30 mouse cellular contexts compared by ENCODE assay signal in the genomic region with DNA sequence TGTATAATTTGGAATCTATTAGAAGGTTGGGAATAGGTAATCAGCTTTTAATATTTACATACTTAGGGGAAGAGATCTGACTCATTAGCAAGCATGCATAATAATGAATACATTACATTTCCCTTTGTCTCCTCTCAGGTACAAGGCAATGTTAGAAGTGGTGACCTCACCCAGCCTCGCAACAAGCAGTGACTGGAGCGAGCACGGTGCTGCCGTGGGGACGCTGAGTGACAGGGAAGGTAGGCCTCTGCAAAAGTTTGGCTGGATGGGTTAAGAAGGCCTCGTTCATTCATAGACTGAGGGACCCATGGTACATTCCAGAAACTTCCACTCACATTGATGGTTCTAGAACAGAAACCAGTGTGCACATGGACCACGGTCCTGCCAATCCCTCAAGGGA.
A peak's percentile ranks its signal among the peaks of the same experiment; 100 is the strongest.
DNase-seq lines count a peak whose midpoint lies in the region; ATAC-seq and TF ChIP-seq lines count a peak whose summit lies in the region.
"Had no signal": no experiment of that assay in that cellular context is flagged by ENCODE, and none has a peak within 500 bp of the region (broad histone marks: within the 10 kb centered on the region; RNA-seq: fewer than 3 reads in every experiment).

No protein-coding gene starts in this region.

- no peak overlapping the region for H3K9ac ChIP-seq in forebrain, embryonic 11.5 days (ENCODE audit: low read length)
- no peak overlapping the region for H3K9ac ChIP-seq in forebrain, embryonic 13.5 days
- H3K9ac ChIP-seq in kidney, embryonic 15.5 days = no peak overlapping the region
- no peak overlapping the region for H3K9ac ChIP-seq in embryonic facial prominence, embryonic 15.5 days
- no peak overlapping the region for H3K9ac ChIP-seq in stomach, embryonic 15.5 days
- H3K9ac ChIP-seq in neural tube, embryonic 15.5 days (replicated peaks) = no peak overlapping the region
- H3K9ac ChIP-seq: embryonic facial prominence, embryonic 12.5 days; heart, embryonic 12.5 days; hindbrain, embryonic 14.5 days; limb, embryonic 15.5 days; liver, embryonic 13.5 days had no signal

- no peak for ATAC-seq in forebrain, embryonic 11.5 days (replicated peaks; ENCODE audit: low FRiP score)
- no peak for ATAC-seq in forebrain, embryonic 13.5 days
- ATAC-seq in kidney, embryonic 15.5 days (replicated peaks; ENCODE audit: low FRiP score) = no peak
- no peak for ATAC-seq in embryonic facial prominence, embryonic 15.5 days (ENCODE audit: insufficient number of reproducible peaks, low FRiP score, low TSS enrichment, low read depth)
- ATAC-seq in stomach, embryonic 15.5 days (ENCODE audit: insufficient read depth, low FRiP score, low read depth) = no peak
- ATAC-seq in neural tube, embryonic 15.5 days (ENCODE audit: low FRiP score) = no peak
- ATAC-seq: CD4-positive, CD25-positive, alpha-beta regulatory T cell, adult 4 months; inflammation-experienced regulatory T-cells, adult 6 months; midbrain, embryonic 16.5 days had no signal

- no peak overlapping the region for H3K4me2 ChIP-seq in forebrain, embryonic 11.5 days (ENCODE audit: low read depth, low read length, severe bottlenecking)
- H3K4me2 ChIP-seq in forebrain, embryonic 13.5 days = no peak overlapping the region
- H3K4me2 ChIP-seq in kidney, embryonic 15.5 days = no peak overlapping the region
- H3K4me2 ChIP-seq in embryonic facial prominence, embryonic 15.5 days (replicated peaks) = no peak overlapping the region
- H3K4me2 ChIP-seq in stomach, embryonic 15.5 days = no peak overlapping the region
- no peak overlapping the region for H3K4me2 ChIP-seq in neural tube, embryonic 15.5 days
- H3K4me2 ChIP-seq: embryonic facial prominence, embryonic 12.5 days; heart, embryonic 12.5 days; hindbrain, embryonic 14.5 days; limb, embryonic 15.5 days; liver, embryonic 13.5 days; midbrain, embryonic 11.5 days had no signal

- peak; percentile 21 for DNase-seq in forebrain, embryonic 11.5 days (ENCODE audit: low spot score)
- DNase-seq in kidney, adult 2 months = no peak
- DNase-seq in spleen, postnatal 10 days (ENCODE audit: low spot score in 2 of 2) = no peak
- DNase-seq: adrenal gland, postnatal 14 days; cerebellum, adult 11 months; cerebellum, adult 9-10 months; gastrocnemius, postnatal 25 days; heart, adult 2 months; kidney, postnatal 4 days; layer of hippocampus, postnatal 36 days; liver, embryonic 13.5 days; lung, adult 2 months; right cerebral cortex, postnatal 4 days; thymus, adult 18-20 months; thymus, postnatal 25 days had no signal

- no peaks in the 10 kb centered on the region for H3K27me3 ChIP-seq in forebrain, embryonic 11.5 days (ENCODE audit: control insufficient read depth, insufficient read depth, low read length)
- no peaks in the 10 kb centered on the region for H3K27me3 ChIP-seq in forebrain, embryonic 13.5 days
- no peaks in the 10 kb centered on the region for H3K27me3 ChIP-seq in kidney, embryonic 15.5 days
- no peaks in the 10 kb centered on the region for H3K27me3 ChIP-seq in kidney, adult 2 months (replicated peaks; ENCODE audit: control insufficient read depth, insufficient read depth, low read length)
- H3K27me3 ChIP-seq in embryonic facial prominence, embryonic 15.5 days = no peaks in the 10 kb centered on the region
- no peaks in the 10 kb centered on the region for H3K27me3 ChIP-seq in stomach, embryonic 15.5 days (replicated peaks)
- no peaks in the 10 kb centered on the region for H3K27me3 ChIP-seq in neural tube, embryonic 15.5 days (replicated peaks)
- H3K27me3 ChIP-seq: embryonic facial prominence, embryonic 12.5 days; heart, embryonic 12.5 days; limb, embryonic 15.5 days; liver, embryonic 13.5 days had no signal

- H3K4me3 ChIP-seq in forebrain, embryonic 11.5 days (ENCODE audit: low read depth, low read length) = no peak overlapping the region
- H3K4me3 ChIP-seq in forebrain, embryonic 13.5 days = no peak overlapping the region
- no peak overlapping the region for H3K4me3 ChIP-seq in kidney, embryonic 15.5 days (replicated peaks)
- no peak overlapping the region for H3K4me3 ChIP-seq in kidney, adult 2 months (ENCODE audit: insufficient read depth, low read depth, low read length)
- H3K4me3 ChIP-seq in embryonic facial prominence, embryonic 15.5 days (replicated peaks) = no peak overlapping the region
- no peak overlapping the region for H3K4me3 ChIP-seq in stomach, embryonic 15.5 days (replicated peaks)
- no peak overlapping the region for H3K4me3 ChIP-seq in neural tube, embryonic 15.5 days (replicated peaks)
- H3K4me3 ChIP-seq: embryonic facial prominence, embryonic 12.5 days; heart, adult 2 months; heart, embryonic 12.5 days; limb, embryonic 10.5 days; limb, embryonic 15.5 days; liver, embryonic 13.5 days had no signal

- no peaks in the 10 kb centered on the region for H3K4me1 ChIP-seq in forebrain, embryonic 11.5 days (replicated peaks; ENCODE audit: control insufficient read depth, insufficient read depth, low read length)
- no peaks in the 10 kb centered on the region for H3K4me1 ChIP-seq in forebrain, embryonic 13.5 days
- peaks cover 14% of the 10 kb centered on the region; the same call in 1 of the 2 replicates for H3K4me1 ChIP-seq in kidney, embryonic 15.5 days
- H3K4me1 ChIP-seq in kidney, adult 2 months (ENCODE audit: control insufficient read depth, insufficient read depth, low read length) = no peaks in the 10 kb centered on the region
- H3K4me1 ChIP-seq in embryonic facial prominence, embryonic 15.5 days = peaks cover 7% of the 10 kb centered on the region; the same call in 1 of the 2 replicates
- 0 out of 2 replicates have a peak, but pooled peaks cover 4% of the 10 kb centered on the region for H3K4me1 ChIP-seq in stomach, embryonic 15.5 days
- H3K4me1 ChIP-seq in neural tube, embryonic 15.5 days = 0 out of 2 replicates have a peak, but pooled peaks cover 4% of the 10 kb centered on the region
- H3K4me1 ChIP-seq: heart, embryonic 12.5 days; limb, embryonic 15.5 days; liver, embryonic 13.5 days had no signal

- H3K36me3 ChIP-seq in forebrain, embryonic 11.5 days (ENCODE audit: control insufficient read depth, insufficient read depth, low read length) = no peaks in the 10 kb centered on the region
- H3K36me3 ChIP-seq in forebrain, embryonic 13.5 days (ENCODE audit: poor library complexity, severe bottlenecking) = no peaks in the 10 kb centered on the region
- H3K36me3 ChIP-seq in kidney, embryonic 15.5 days = no peaks in the 10 kb centered on the region
- no peaks in the 10 kb centered on the region for H3K36me3 ChIP-seq in kidney, adult 2 months (ENCODE audit: control insufficient read depth, insufficient read depth, low read length)
- no peaks in the 10 kb centered on the region for H3K36me3 ChIP-seq in embryonic facial prominence, embryonic 15.5 days
- H3K36me3 ChIP-seq in stomach, embryonic 15.5 days = no peaks in the 10 kb centered on the region
- no peaks in the 10 kb centered on the region for H3K36me3 ChIP-seq in neural tube, embryonic 15.5 days
- H3K36me3 ChIP-seq: embryonic facial prominence, embryonic 12.5 days; heart, embryonic 12.5 days; limb, embryonic 10.5 days; limb, embryonic 15.5 days; liver, embryonic 13.5 days had no signal

- WGBS in forebrain, embryonic 11.5 days = 83% methylated on average over 7 of the region's 7 CpGs
- whole genome bisulfite sequencing in forebrain, embryonic 13.5 days = 75% methylated on average over 7 of the region's 7 CpGs
- WGBS in kidney, embryonic 15.5 days = 87% methylated on average over 7 of the region's 7 CpGs
- WGBS in kidney, adult 2 months = 89% methylated on average over 7 of the region's 7 CpGs
- 85% methylated on average over 7 of the region's 7 CpGs for WGBS in embryonic facial prominence, embryonic 15.5 days
- 70% methylated on average over 7 of the region's 7 CpGs for WGBS in stomach, embryonic 15.5 days
- 90% methylated on average over 7 of the region's 7 CpGs for WGBS in neural tube, embryonic 15.5 days

- TF ChIP-seq CTCF in kidney, adult 2 months (conservative IDR thresholded peaks at IDR 0.05; ENCODE audit: insufficient read depth, insufficient read length, low read depth, low read length) = no peak

- H3K27ac ChIP-seq in forebrain, embryonic 11.5 days (ENCODE audit: low read depth, low read length) = no peak overlapping the region
- H3K27ac ChIP-seq in forebrain, embryonic 13.5 days = no peak overlapping the region
- H3K27ac ChIP-seq in kidney, embryonic 15.5 days = peak overlapping the region; percentile 46; the same call in 1 of the 2 replicates
- no peak overlapping the region for H3K27ac ChIP-seq in kidney, adult 2 months (ENCODE audit: insufficient read depth, low read depth, low read length)
- peak overlapping the region; percentile 52; the same call in 1 of the 2 replicates for H3K27ac ChIP-seq in embryonic facial prominence, embryonic 15.5 days (replicated peaks)
- H3K27ac ChIP-seq in stomach, embryonic 15.5 days = peak overlapping the region; percentile 91
- no peak overlapping the region for H3K27ac ChIP-seq in neural tube, embryonic 15.5 days (replicated peaks)
- H3K27ac ChIP-seq: embryonic facial prominence, embryonic 12.5 days; heart, adult 2 months; hindbrain, embryonic 14.5 days; kidney, postnatal 0 days; limb, embryonic 10.5 days; limb, embryonic 15.5 days; liver, embryonic 13.5 days had no signal

- no peaks in the 10 kb centered on the region for H3K9me3 ChIP-seq in forebrain, embryonic 11.5 days (ENCODE audit: control insufficient read depth, low read length)
- no peaks in the 10 kb centered on the region for H3K9me3 ChIP-seq in forebrain, embryonic 13.5 days (replicated peaks)
- no peaks in the 10 kb centered on the region for H3K9me3 ChIP-seq in kidney, embryonic 15.5 days (replicated peaks)
- H3K9me3 ChIP-seq in embryonic facial prominence, embryonic 15.5 days (replicated peaks) = no peaks in the 10 kb centered on the region
- H3K9me3 ChIP-seq in stomach, embryonic 15.5 days = no peaks in the 10 kb centered on the region
- no peaks in the 10 kb centered on the region for H3K9me3 ChIP-seq in neural tube, embryonic 15.5 days (replicated peaks)
- H3K9me3 ChIP-seq: embryonic facial prominence, embryonic 12.5 days; heart, embryonic 12.5 days; limb, embryonic 10.5 days; limb, embryonic 15.5 days; liver, embryonic 13.5 days had no signal

- TF ChIP-seq POLR2A in kidney, adult 2 months (IDR thresholded peaks at IDR 0.05; ENCODE audit: low read depth, low read length) = no peak

Comparison
In these comparisons a context has a peak if more than half of its experiments do, and no peak if none do; other contexts are left out.
1. H3K27ac ChIP-seq: peak in kidney, embryonic 15.5 days (single experiment), embryonic facial prominence, embryonic 15.5 days (single experiment) and stomach, embryonic 15.5 days (single experiment); none in forebrain, embryonic 11.5 days (single experiment), forebrain, embryonic 13.5 days (single experiment), kidney, adult 2 months (single experiment) and neural tube, embryonic 15.5 days (single experiment).